Mouse (Mus musculus) embryonic fibroblast, embryonic 13.5 days (primary cell): ENCODE data around the gene Ddx31. TPM values are rescaled to one million over a fixed set of nuclear protein-coding genes. Genes with fewer than 3 reads are reported as not detected.

Source experiments
- H3K27ac ChIP-seq: 2 replicates; pipeline ENCODE4 v1.5.1; 2012; ENCODE audit warnings: low read length, control low read depth, inconsistent platforms; ENCODE audit not compliant: insufficient read depth
- H3K4me1 ChIP-seq: 2 replicates; pipeline ENCODE4 v1.6.1; 2011; ENCODE audit warnings: low read length; ENCODE audit not compliant: control insufficient read depth, insufficient read depth
- H3K4me3 ChIP-seq: 2 replicates; pipeline ENCODE4 v1.5.1; 2011; ENCODE audit warnings: mild to moderate bottlenecking, control low read depth, low read length; ENCODE audit not compliant: insufficient read depth
- CTCF ChIP-seq: IDR thresholded peaks from 2 replicates; pipeline ENCODE4 v1.5.1; 2011; ENCODE audit warnings: mild to moderate bottlenecking, control low read depth, low read length, moderate library complexity, borderline replicate concordance; ENCODE audit not compliant: insufficient read depth
- POLR2A ChIP-seq: IDR thresholded peaks from 2 replicates; pipeline ENCODE4 v1.6.1; 2011; ENCODE audit warnings: low read depth, mild to moderate bottlenecking, control low read depth, low read length, moderate library complexity
- polyA plus RNA-seq: library from polyadenylated mRNA; stranded (reverse); fragments of >200 nt; gene quantifications from 2 replicates; pipeline ENCODE4 v1.2.4, GENCODE M21; 2011; ENCODE audit warnings: low read depth; ENCODE audit not compliant: missing spikeins, insufficient read length

Ddx31 gene
- polyA plus RNA-seq, result 9.3 and 11.6 TPM in 2 replicates

DNA sequence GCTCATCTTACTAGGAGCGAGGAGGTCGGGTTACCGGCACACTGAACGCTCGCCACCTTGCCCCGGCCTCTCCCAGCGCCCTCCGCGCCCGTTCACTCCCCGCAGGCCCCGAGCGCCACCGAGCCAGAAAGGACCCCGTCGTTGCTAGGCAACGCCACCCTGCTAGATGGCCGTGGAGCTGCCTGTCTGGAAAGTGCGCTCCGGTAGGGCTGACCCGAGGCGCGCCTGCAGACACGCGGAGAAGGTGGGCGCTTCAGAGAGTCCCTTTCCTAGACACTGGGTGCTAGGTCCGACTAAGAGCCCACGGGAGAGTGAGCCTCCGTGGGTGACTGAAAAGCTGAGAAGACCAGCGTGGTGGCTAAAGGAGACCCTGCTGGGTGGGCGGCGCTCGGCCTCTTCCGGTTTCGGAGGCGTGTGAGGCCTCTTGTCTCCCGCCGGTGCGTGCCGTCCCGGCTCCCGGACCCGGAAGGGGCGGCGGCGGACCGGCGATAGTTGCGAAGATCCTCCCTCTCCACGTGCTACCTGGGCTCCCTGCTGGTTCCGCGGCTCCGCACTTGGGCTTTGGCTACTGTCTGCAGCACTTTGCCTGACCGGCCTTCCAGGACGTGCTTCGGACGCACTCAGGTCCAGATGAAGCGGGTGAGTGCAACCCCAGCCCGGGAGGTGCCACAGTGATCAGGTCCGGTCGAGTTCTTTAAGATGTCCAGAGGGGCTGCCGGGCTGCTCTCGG is at the start of gene Ddx31, which contains the start of gene Gtf3c4:
TSS of gene Ddx31 (plus strand) at position 185 of the 730 bp plus-strand sequence.
TSS of gene Gtf3c4 (minus strand) at position 139 of the 730 bp plus-strand sequence.
- Histone ChIP-seq H3K4me3 (peak within 1 kb of the TSS; percentile 74), H3K4me1 (peaks cover 5% of the 10 kb centered on the region; the same call in 1 of the 2 replicates), H3K27ac (peak within 1 kb of the TSS; percentile 94)
- no peak for TF ChIP-seq CTCF
- peak; percentile 47 for TF ChIP-seq POLR2A

DNA sequence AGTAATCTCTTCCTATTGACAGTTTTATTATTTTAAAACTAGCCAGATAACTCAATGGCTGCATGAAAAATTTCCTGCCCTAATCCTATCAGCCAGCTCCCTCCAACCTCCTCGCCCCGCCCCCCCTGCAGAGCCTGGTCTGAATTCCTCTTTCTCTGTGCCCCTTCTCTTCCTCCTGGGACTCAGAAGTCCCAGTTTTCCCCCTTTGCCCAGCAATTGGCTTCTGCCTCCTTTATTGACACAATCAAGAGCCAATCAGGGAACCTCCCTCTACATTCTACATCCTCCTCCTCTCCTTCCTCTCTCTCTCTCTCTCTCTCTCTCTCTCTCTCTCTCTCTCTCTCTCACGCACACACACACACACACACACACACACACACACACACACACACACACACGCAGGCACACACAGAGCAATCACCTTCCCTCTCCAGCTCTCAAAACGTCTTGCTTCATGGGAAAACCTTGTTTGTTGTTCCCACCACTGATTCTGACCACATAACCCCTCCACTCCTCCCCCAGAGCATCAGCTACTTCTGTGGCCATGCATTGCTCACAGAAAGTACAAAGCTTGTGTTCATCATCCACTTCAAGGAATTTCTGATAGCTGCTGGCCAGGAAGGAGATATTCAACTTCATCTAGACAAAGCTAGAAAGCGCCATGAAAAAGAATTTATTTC is 47.1 kb upstream of the Ddx31 start:
- no peak overlapping the region for H3K4me3 ChIP-seq
- no peaks in the 10 kb centered on the region for H3K4me1 ChIP-seq
- H3K27ac ChIP-seq, result no peak overlapping the region
- TF ChIP-seq CTCF, result no peak
- no peak for TF ChIP-seq POLR2A

GRCm38 (mm10) chr2:28794623-28795022 is 45.6 kb upstream of the Ddx31 start:
- Histone ChIP-seq H3K4me1 (no peaks in the 10 kb centered on the region), H3K4me3 (no peak overlapping the region), H3K27ac (no peak overlapping the region)
- no peak for TF ChIP-seq POLR2A
- TF ChIP-seq CTCF, result no peak

DNA sequence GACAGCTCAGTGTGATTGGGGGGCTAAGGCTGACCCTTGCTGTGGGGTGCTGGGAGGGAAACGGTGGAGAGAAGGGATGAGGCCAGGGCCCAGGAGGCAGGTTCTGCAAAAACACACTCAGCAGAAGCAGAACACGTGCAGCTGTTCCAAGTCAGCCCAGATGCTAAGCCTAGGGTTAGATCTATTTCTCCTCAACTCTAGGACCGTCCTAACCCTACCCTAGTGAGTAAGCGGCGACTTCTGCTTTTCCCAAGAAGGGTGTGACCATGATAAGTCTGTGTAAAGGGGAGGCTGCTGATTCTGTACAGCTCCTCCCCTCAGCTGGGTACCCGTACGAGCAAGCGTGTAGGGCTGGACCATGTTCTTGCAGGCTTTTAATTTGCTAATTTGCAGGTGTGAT is 43.9 kb upstream of the Ddx31 start:
- Histone ChIP-seq H3K4me3 (no peak overlapping the region), H3K27ac (no peak overlapping the region), H3K4me1 (no peaks in the 10 kb centered on the region)
- no peak for TF ChIP-seq POLR2A
- no peak for TF ChIP-seq CTCF

- Histone ChIP-seq H3K4me3 (no peak overlapping the region), H3K27ac (no peak overlapping the region), H3K4me1 (no peaks in the 10 kb centered on the region)
- no peak for TF ChIP-seq CTCF
- TF ChIP-seq POLR2A, result no peak
These were observed 42.6 kb upstream of the Ddx31 start for GRCm38 (mm10) chr2:28797490-28798106.

DNA sequence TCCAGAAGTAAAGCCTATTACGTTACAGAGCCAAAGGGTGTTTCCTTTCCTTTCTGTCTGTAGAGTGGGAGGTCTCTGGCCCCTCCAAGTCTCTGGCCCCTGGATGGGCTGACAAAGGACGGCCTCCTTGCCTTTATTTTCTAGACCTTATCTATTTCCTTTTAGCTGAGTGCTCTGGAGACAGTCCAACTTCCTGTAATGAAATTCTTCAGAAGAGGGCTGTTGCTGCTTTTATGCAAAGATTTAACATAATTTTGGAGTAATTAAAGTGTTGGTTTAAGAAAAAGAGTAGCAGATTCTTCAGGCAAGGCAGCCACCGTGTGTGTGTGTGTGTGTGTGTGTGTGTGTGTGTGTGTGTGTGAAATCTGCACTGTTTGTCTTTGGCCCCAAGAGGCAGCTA is 41.8 kb upstream of the Ddx31 start:
- H3K4me1 ChIP-seq, result no peaks in the 10 kb centered on the region
- H3K4me3 ChIP-seq, result no peak overlapping the region
- H3K27ac ChIP-seq, result no peak overlapping the region
- TF ChIP-seq CTCF (no peak), POLR2A (no peak)

DNA sequence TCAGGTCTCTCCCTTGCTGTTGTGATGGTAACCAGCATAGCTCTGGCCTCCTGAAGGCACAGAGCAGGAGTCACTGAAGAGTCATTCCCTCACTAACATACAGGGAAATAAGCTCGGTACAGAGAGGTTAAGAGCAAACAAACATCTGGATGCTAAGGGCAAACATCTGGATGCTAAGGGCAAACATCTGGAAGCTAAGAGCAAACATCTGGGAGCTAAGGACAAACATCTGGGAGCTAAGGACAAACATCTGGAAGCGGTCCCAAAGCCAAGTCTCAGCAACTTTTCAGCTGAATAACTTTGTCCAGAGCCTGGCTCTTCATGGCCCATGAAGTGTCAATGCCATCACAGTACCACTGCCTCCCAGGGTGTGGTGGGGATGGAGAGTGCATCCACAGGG is 40.6 kb upstream of the Ddx31 start:
- H3K4me3 ChIP-seq, result no peak overlapping the region
- H3K4me1 ChIP-seq, result no peaks in the 10 kb centered on the region
- no peak for TF ChIP-seq POLR2A
- no peak for TF ChIP-seq CTCF
- H3K27ac ChIP-seq, result no peak overlapping the region

DNA sequence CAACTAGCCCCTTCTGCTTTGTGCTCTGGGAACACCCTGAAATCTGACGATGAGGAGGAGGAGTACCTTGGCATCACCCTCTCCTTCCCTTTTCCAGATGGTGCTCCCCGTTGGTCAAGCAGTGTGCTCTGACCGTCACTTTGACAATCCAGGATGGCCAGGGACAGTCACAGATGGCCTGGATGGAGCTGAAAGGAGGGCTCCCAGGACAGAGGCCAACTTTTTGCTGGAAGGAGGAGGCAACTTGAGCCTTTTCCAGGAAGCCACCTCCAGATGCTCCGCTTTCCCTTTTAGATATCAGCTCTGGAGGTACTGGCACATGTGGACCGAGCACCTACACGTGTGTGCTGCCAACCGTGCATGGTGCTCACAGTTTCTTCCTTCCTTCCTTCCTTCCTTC is 36.8 kb upstream of the Ddx31 start:
- no peak overlapping the region for H3K27ac ChIP-seq
- TF ChIP-seq POLR2A, result no peak
- no peak for TF ChIP-seq CTCF
- no peak overlapping the region for H3K4me3 ChIP-seq
- H3K4me1 ChIP-seq, result no peaks in the 10 kb centered on the region

GRCm38 (mm10) chr2:28808841-28809240 is 31.4 kb upstream of the Ddx31 start:
- Histone ChIP-seq H3K4me1 (no peaks in the 10 kb centered on the region), H3K4me3 (no peak overlapping the region), H3K27ac (no peak overlapping the region)
- no peak for TF ChIP-seq POLR2A
- TF ChIP-seq CTCF, result no peak
